Mouse (Mus musculus) limb, embryonic 15.5 days (tissue): ENCODE measurements at regions not wholly inside any gene's neighbourhood (a gene's known extent, or its start where the extent isn't known, plus 50 kb on each side); places are given as distances from the start of the nearest gene placed in this dataset.

ENCODE experiments used
- ATAC-seq: fragments of 200-750 bp; cut with Nextera tagmentation; 2 replicates; pipeline ENCODE4 v1.8.0; 2017; ENCODE audit warnings: low read depth, moderate TSS enrichment; ENCODE audit not compliant: insufficient number of reproducible peaks, low FRiP score, low TSS enrichment
- H3K27ac ChIP-seq: fragments of 300-500 bp; sonication (generic); 2 replicates; pipeline ENCODE4 v1.5.1; 2015; ENCODE audit warnings: moderate library complexity, mild to moderate bottlenecking, inconsistent platforms
- H3K27me3 ChIP-seq: fragments of 300-500 bp; sonication (generic); 2 replicates; pipeline ENCODE4 v1.6.1; 2015; ENCODE audit warnings: inconsistent platforms
- H3K36me3 ChIP-seq: fragments of 300-500 bp; sonication (generic); 2 replicates; pipeline ENCODE4 v1.6.1; 2015; ENCODE audit warnings: inconsistent platforms
- H3K4me1 ChIP-seq: fragments of 300-500 bp; sonication (generic); 2 replicates; pipeline ENCODE4 v1.6.1; 2015; ENCODE audit warnings: inconsistent platforms
- H3K4me2 ChIP-seq: fragments of 300-500 bp; sonication (generic); 2 replicates; pipeline ENCODE4 v1.6.1; 2015; ENCODE audit warnings: mild to moderate bottlenecking, inconsistent platforms
- H3K4me3 ChIP-seq: fragments of 300-500 bp; sonication (generic); 2 replicates; pipeline ENCODE4 v1.5.1; 2015; ENCODE audit warnings: mild to moderate bottlenecking, inconsistent platforms
- H3K9ac ChIP-seq: fragments of 300-500 bp; sonication (generic); 2 replicates; pipeline ENCODE4 v1.6.1; 2015; ENCODE audit warnings: inconsistent platforms
- H3K9me3 ChIP-seq: fragments of 300-500 bp; sonication (generic); 2 replicates; pipeline ENCODE4 v1.6.1; 2016; ENCODE audit warnings: inconsistent platforms
- WGBS: fragments of 180-500 bp; shearing (Covaris S2); methylation state at CpG from one replicate; pipeline ENCODE4 v1.1.7; 2015; 5-methylcytosine and 5-hydroxymethylcytosine counted together

GRCm38 (mm10) chr7:133286836-133287235, 162.7 kb upstream of the Ctbp2 start:
- Histone ChIP-seq H3K36me3 (no peaks in the 10 kb centered on the region), H3K27me3 (no peaks in the 10 kb centered on the region), H3K9ac (no peak overlapping the region), H3K4me1 (no peaks in the 10 kb centered on the region), H3K9me3 (no peaks in the 10 kb centered on the region), H3K27ac (no peak overlapping the region), H3K4me2 (no peak overlapping the region), H3K4me3 (no peak overlapping the region)
- whole genome bisulfite sequencing: 81% methylated on average over 7 of the region's 7 CpGs
- ATAC-seq: no peak

- whole genome bisulfite sequencing: 89% methylated on average over 5 of the region's 5 CpGs
- Histone ChIP-seq H3K4me3 (no peak overlapping the region), H3K27me3 (no peaks in the 10 kb centered on the region), H3K36me3 (no peaks in the 10 kb centered on the region), H3K9ac (no peak overlapping the region), H3K4me2 (no peak overlapping the region), H3K27ac (no peak overlapping the region), H3K4me1 (no peaks in the 10 kb centered on the region), H3K9me3 (no peaks in the 10 kb centered on the region)
- no peak for ATAC-seq
Observed at GRCm38 (mm10) chr7:133286216-133286615, 162.1 kb upstream of the Ctbp2 start.

GRCm38 (mm10) chr7:133262161-133262560, 138.0 kb upstream of the Ctbp2 start:
- 0 out of 2 replicates have a peak, but pooled peaks cover 4% of the 10 kb centered on the region for H3K27me3 ChIP-seq

GRCm38 (mm10) chr7:133259143-133259542, 135.0 kb upstream of the Ctbp2 start:
- no peak for ATAC-seq
- 83% methylated on average over 7 of the region's 7 CpGs for WGBS
- Histone ChIP-seq H3K27me3 (0 out of 2 replicates have a peak, but pooled peaks cover 4% of the 10 kb centered on the region), H3K4me3 (no peak overlapping the region), H3K4me2 (no peak overlapping the region), H3K9me3 (no peaks in the 10 kb centered on the region), H3K36me3 (no peaks in the 10 kb centered on the region), H3K4me1 (no peaks in the 10 kb centered on the region), H3K27ac (no peak overlapping the region), H3K9ac (no peak overlapping the region)

More at GRCm38 (mm10) chr7:133262161-133262560, 138.0 kb upstream of the Ctbp2 start:
- no peaks in the 10 kb centered on the region for H3K4me1 ChIP-seq
- H3K9ac ChIP-seq: no peak overlapping the region
- no peaks in the 10 kb centered on the region for H3K9me3 ChIP-seq
- H3K36me3 ChIP-seq: no peaks in the 10 kb centered on the region
- no peak for ATAC-seq
- H3K4me2 ChIP-seq: no peak overlapping the region
- H3K27ac ChIP-seq: no peak overlapping the region
- H3K4me3 ChIP-seq: no peak overlapping the region
- 40% methylated on average over 5 of the region's 5 CpGs for WGBS

- H3K9me3 ChIP-seq: no peaks in the 10 kb centered on the region
Observed at GRCm38 (mm10) chr7:133256831-133257230, 132.7 kb upstream of the Ctbp2 start.

GRCm38 (mm10) chr7:133244601-133245000, 120.4 kb upstream of the Ctbp2 start:
- no peaks in the 10 kb centered on the region for H3K36me3 ChIP-seq
- H3K27me3 ChIP-seq: no peaks in the 10 kb centered on the region; the same call in 1 of the 2 replicates
- ATAC-seq: no peak
- no peak overlapping the region for H3K4me3 ChIP-seq
- no peak overlapping the region for H3K4me2 ChIP-seq
- 35% methylated on average over 11 of the region's 11 CpGs for WGBS
- H3K4me1 ChIP-seq: no peaks in the 10 kb centered on the region
- no peaks in the 10 kb centered on the region for H3K9me3 ChIP-seq
- no peak overlapping the region for H3K9ac ChIP-seq
- H3K27ac ChIP-seq: no peak overlapping the region

More at GRCm38 (mm10) chr7:133256831-133257230, 132.7 kb upstream of the Ctbp2 start:
- Histone ChIP-seq H3K27ac (no peak overlapping the region), H3K9ac (no peak overlapping the region), H3K36me3 (no peaks in the 10 kb centered on the region), H3K4me2 (no peak overlapping the region), H3K27me3 (0 out of 2 replicates have a peak, but pooled peaks cover 4% of the 10 kb centered on the region), H3K4me1 (no peaks in the 10 kb centered on the region), H3K4me3 (no peak overlapping the region)
- 63% methylated on average over 5 of the region's 5 CpGs for WGBS
- no peak for ATAC-seq

GRCm38 (mm10) chr7:133234326-133234725, 110.2 kb upstream of the Ctbp2 start:
- no peak for ATAC-seq
- Histone ChIP-seq H3K27me3 (0 out of 2 replicates have a peak, but pooled peaks cover 3% of the 10 kb centered on the region), H3K4me2 (no peak overlapping the region), H3K9me3 (no peaks in the 10 kb centered on the region), H3K4me3 (no peak overlapping the region), H3K27ac (no peak overlapping the region), H3K9ac (no peak overlapping the region), H3K4me1 (no peaks in the 10 kb centered on the region; the same call in 1 of the 2 replicates), H3K36me3 (no peaks in the 10 kb centered on the region)
- WGBS: 67% methylated on average over 5 of the region's 5 CpGs

- H3K4me2 ChIP-seq: no peak overlapping the region
- WGBS: 84% methylated on average over 10 of the region's 10 CpGs
Observed at GRCm38 (mm10) chr7:133232889-133233441, 108.8 kb upstream of the Ctbp2 start.

GRCm38 (mm10) chr7:133230806-133231205, 106.7 kb upstream of the Ctbp2 start:
- Histone ChIP-seq H3K9me3 (no peaks in the 10 kb centered on the region), H3K27ac (no peak overlapping the region), H3K4me3 (no peak overlapping the region), H3K4me1 (no peaks in the 10 kb centered on the region; the same call in 1 of the 2 replicates), H3K4me2 (no peak overlapping the region), H3K27me3 (0 out of 2 replicates have a peak, but pooled peaks cover 3% of the 10 kb centered on the region), H3K9ac (no peak overlapping the region), H3K36me3 (no peaks in the 10 kb centered on the region)
- WGBS: 67% methylated on average over 3 of the region's 3 CpGs
- ATAC-seq: no peak

More at GRCm38 (mm10) chr7:133232889-133233441, 108.8 kb upstream of the Ctbp2 start:
- H3K4me1 ChIP-seq: no peaks in the 10 kb centered on the region; the same call in 1 of the 2 replicates
- no peak overlapping the region for H3K4me3 ChIP-seq
- H3K36me3 ChIP-seq: no peaks in the 10 kb centered on the region
- H3K27me3 ChIP-seq: 0 out of 2 replicates have a peak, but pooled peaks cover 3% of the 10 kb centered on the region
- H3K9ac ChIP-seq: no peak overlapping the region
- H3K9me3 ChIP-seq: no peaks in the 10 kb centered on the region
- ATAC-seq: no peak
- no peak overlapping the region for H3K27ac ChIP-seq

GRCm38 (mm10) chr7:133223948-133224652, 99.9 kb upstream of the Ctbp2 start:
- Histone ChIP-seq H3K4me3 (no peak overlapping the region), H3K9me3 (no peaks in the 10 kb centered on the region), H3K4me2 (no peak overlapping the region), H3K36me3 (no peaks in the 10 kb centered on the region), H3K27me3 (no peaks in the 10 kb centered on the region), H3K27ac (no peak overlapping the region), H3K4me1 (no peaks in the 10 kb centered on the region), H3K9ac (no peak overlapping the region)
- ATAC-seq: no peak
- WGBS: 76% methylated on average over 19 of the region's 19 CpGs

- Histone ChIP-seq H3K27ac (no peak overlapping the region), H3K36me3 (no peaks in the 10 kb centered on the region), H3K4me1 (no peaks in the 10 kb centered on the region), H3K9me3 (no peaks in the 10 kb centered on the region), H3K4me3 (no peak overlapping the region), H3K9ac (no peak overlapping the region), H3K4me2 (no peak overlapping the region), H3K27me3 (peaks cover 13% of the 10 kb centered on the region)
- no peak for ATAC-seq
- 62% methylated on average over 4 of the region's 4 CpGs for WGBS
Observed at GRCm38 (mm10) chr7:133212328-133212727, 88.2 kb upstream of the Ctbp2 start.

GRCm38 (mm10) chr7:133205704-133206103, 81.5 kb upstream of the Ctbp2 start:
- H3K27me3 ChIP-seq: peaks cover 37% of the 10 kb centered on the region

More at GRCm38 (mm10) chr7:133205704-133206103, 81.5 kb upstream of the Ctbp2 start:
- no peak overlapping the region for H3K9ac ChIP-seq
- H3K36me3 ChIP-seq: no peaks in the 10 kb centered on the region
- peaks cover 3% of the 10 kb centered on the region; the same call in 1 of the 2 replicates for H3K4me1 ChIP-seq
- H3K27ac ChIP-seq: no peak overlapping the region
- no peaks in the 10 kb centered on the region for H3K9me3 ChIP-seq
- 12% methylated on average over 7 of the region's 7 CpGs for WGBS
- ATAC-seq: no peak
- H3K4me2 ChIP-seq: no peak overlapping the region
- no peak overlapping the region for H3K4me3 ChIP-seq
